Mouse (Mus musculus): ENCODE measurements at regions not wholly inside any gene's neighbourhood (a gene's known extent, or its start where the extent isn't known, plus 50 kb on each side); places are given as distances from the start of the nearest gene placed in this dataset.

GRCm38 (mm10) chr9:115681841-115682240 lies 227.4 kb upstream of the Gadl1 start:
- WGBS, result 80% methylated on average over 9 of the region's 9 CpGs
- H3K27me3 ChIP-seq (ENCODE audit: control insufficient read depth, insufficient read depth, low read length), result no peaks in the 10 kb centered on the region
- TF ChIP-seq CTCF (IDR thresholded peaks at IDR 0.05; ENCODE audit: low read depth, low read length) (no peak), POLR2A (IDR thresholded peaks at IDR 0.05; ENCODE audit: extremely low read depth, insufficient read depth, low read length) (no peak)

GRCm38 (mm10) chr9:115683951-115684350 lies 225.3 kb upstream of the Gadl1 start:
- DNase-seq (ENCODE audit: extremely low read depth, low read depth, low spot score), result no peak
- no peaks in the 10 kb centered on the region for H3K4me1 ChIP-seq (ENCODE audit: control insufficient read depth, insufficient read depth, low read length)
- no peak overlapping the region for H3K4me3 ChIP-seq (ENCODE audit: insufficient read depth, low read depth, low read length)
- H3K9ac ChIP-seq (ENCODE audit: low read depth, low read length), result no peak overlapping the region
- H3K27me3 ChIP-seq (ENCODE audit: control insufficient read depth, insufficient read depth, low read length), result no peaks in the 10 kb centered on the region
- H3K27ac ChIP-seq (replicated peaks; ENCODE audit: insufficient read depth, low read depth, low read length), result no peak overlapping the region
- H3K79me2 ChIP-seq (ENCODE audit: control insufficient read depth, insufficient read depth, low read length), result no peaks in the 10 kb centered on the region
- H3K36me3 ChIP-seq (ENCODE audit: control insufficient read depth, insufficient read depth, low read length), result no peaks in the 10 kb centered on the region
- no peak for TF ChIP-seq POLR2A (IDR thresholded peaks at IDR 0.05; ENCODE audit: extremely low read depth, insufficient read depth, low read length)
- no peak for TF ChIP-seq CTCF (IDR thresholded peaks at IDR 0.05; ENCODE audit: low read depth, low read length)

More at GRCm38 (mm10) chr9:115681841-115682240, 227.4 kb upstream of the Gadl1 start:
- Histone ChIP-seq H3K4me3 (ENCODE audit: insufficient read depth, low read depth, low read length) (no peak overlapping the region), H3K79me2 (ENCODE audit: control insufficient read depth, insufficient read depth, low read length) (no peaks in the 10 kb centered on the region), H3K9ac (ENCODE audit: low read depth, low read length) (no peak overlapping the region), H3K27ac (replicated peaks; ENCODE audit: insufficient read depth, low read depth, low read length) (no peak overlapping the region), H3K36me3 (ENCODE audit: control insufficient read depth, insufficient read depth, low read length) (no peaks in the 10 kb centered on the region), H3K4me1 (ENCODE audit: control insufficient read depth, insufficient read depth, low read length) (no peaks in the 10 kb centered on the region)
- DNase-seq (ENCODE audit: extremely low read depth, low read depth, low spot score), result no peak

GRCm38 (mm10) chr9:115686605-115687004 lies 222.7 kb upstream of the Gadl1 start:
- no peak overlapping the region for H3K27ac ChIP-seq (replicated peaks; ENCODE audit: insufficient read depth, low read depth, low read length)
- H3K4me3 ChIP-seq (ENCODE audit: insufficient read depth, low read depth, low read length), result no peak overlapping the region
- no peaks in the 10 kb centered on the region for H3K36me3 ChIP-seq (ENCODE audit: control insufficient read depth, insufficient read depth, low read length)
- TF ChIP-seq POLR2A (IDR thresholded peaks at IDR 0.05; ENCODE audit: extremely low read depth, insufficient read depth, low read length) (no peak), CTCF (IDR thresholded peaks at IDR 0.05; ENCODE audit: low read depth, low read length) (no peak)
- WGBS, result 57% methylated on average over 5 of the region's 5 CpGs
- H3K9ac ChIP-seq (ENCODE audit: low read depth, low read length), result no peak overlapping the region
- DNase-seq (ENCODE audit: extremely low read depth, low read depth, low spot score), result peak; percentile 33
- H3K4me1 ChIP-seq (ENCODE audit: control insufficient read depth, insufficient read depth, low read length), result no peaks in the 10 kb centered on the region
- no peaks in the 10 kb centered on the region for H3K79me2 ChIP-seq (ENCODE audit: control insufficient read depth, insufficient read depth, low read length)
- H3K27me3 ChIP-seq (ENCODE audit: control insufficient read depth, insufficient read depth, low read length), result no peaks in the 10 kb centered on the region

GRCm38 (mm10) chr9:115692837-115693236 lies 216.4 kb upstream of the Gadl1 start:
- Histone ChIP-seq H3K36me3 (ENCODE audit: control insufficient read depth, insufficient read depth, low read length) (no peaks in the 10 kb centered on the region), H3K4me1 (ENCODE audit: control insufficient read depth, insufficient read depth, low read length) (no peaks in the 10 kb centered on the region), H3K27me3 (ENCODE audit: control insufficient read depth, insufficient read depth, low read length) (no peaks in the 10 kb centered on the region), H3K27ac (replicated peaks; ENCODE audit: insufficient read depth, low read depth, low read length) (no peak overlapping the region), H3K4me3 (ENCODE audit: insufficient read depth, low read depth, low read length) (no peak overlapping the region), H3K79me2 (ENCODE audit: control insufficient read depth, insufficient read depth, low read length) (no peaks in the 10 kb centered on the region), H3K9ac (ENCODE audit: low read depth, low read length) (no peak overlapping the region)
- no peak for DNase-seq (ENCODE audit: extremely low read depth, low read depth, low spot score)
- 46% methylated on average over 2 of the region's 2 CpGs for WGBS
- TF ChIP-seq CTCF (IDR thresholded peaks at IDR 0.05; ENCODE audit: low read depth, low read length) (no peak), POLR2A (IDR thresholded peaks at IDR 0.05; ENCODE audit: extremely low read depth, insufficient read depth, low read length) (no peak)

- 90% methylated on average over 7 of the region's 7 CpGs for WGBS
- Histone ChIP-seq H3K79me2 (ENCODE audit: control insufficient read depth, insufficient read depth, low read length) (no peaks in the 10 kb centered on the region), H3K9ac (ENCODE audit: low read depth, low read length) (no peak overlapping the region), H3K36me3 (ENCODE audit: control insufficient read depth, insufficient read depth, low read length) (no peaks in the 10 kb centered on the region), H3K27ac (replicated peaks; ENCODE audit: insufficient read depth, low read depth, low read length) (no peak overlapping the region), H3K4me3 (ENCODE audit: insufficient read depth, low read depth, low read length) (no peak overlapping the region), H3K4me1 (ENCODE audit: control insufficient read depth, insufficient read depth, low read length) (0 out of 2 replicates have a peak, but pooled peaks cover 2% of the 10 kb centered on the region), H3K27me3 (ENCODE audit: control insufficient read depth, insufficient read depth, low read length) (no peaks in the 10 kb centered on the region)
- no peak for DNase-seq (ENCODE audit: extremely low read depth, low read depth, low spot score)
- no peak for TF ChIP-seq POLR2A (IDR thresholded peaks at IDR 0.05; ENCODE audit: extremely low read depth, insufficient read depth, low read length)
- TF ChIP-seq CTCF (IDR thresholded peaks at IDR 0.05; ENCODE audit: low read depth, low read length), result no peak
Measured at GRCm38 (mm10) chr9:115703791-115704190, 205.5 kb upstream of the Gadl1 start.

- WGBS, result 29% methylated on average over 9 of the region's 9 CpGs
- Histone ChIP-seq H3K27ac (replicated peaks; ENCODE audit: insufficient read depth, low read depth, low read length) (no peak overlapping the region), H3K79me2 (ENCODE audit: control insufficient read depth, insufficient read depth, low read length) (no peaks in the 10 kb centered on the region), H3K36me3 (ENCODE audit: control insufficient read depth, insufficient read depth, low read length) (no peaks in the 10 kb centered on the region), H3K27me3 (ENCODE audit: control insufficient read depth, insufficient read depth, low read length) (no peaks in the 10 kb centered on the region), H3K9ac (ENCODE audit: low read depth, low read length) (no peak overlapping the region), H3K4me3 (ENCODE audit: insufficient read depth, low read depth, low read length) (no peak overlapping the region), H3K4me1 (ENCODE audit: control insufficient read depth, insufficient read depth, low read length) (0 out of 2 replicates have a peak, but pooled peaks cover 2% of the 10 kb centered on the region)
- TF ChIP-seq POLR2A (IDR thresholded peaks at IDR 0.05; ENCODE audit: extremely low read depth, insufficient read depth, low read length) (no peak), CTCF (IDR thresholded peaks at IDR 0.05; ENCODE audit: low read depth, low read length) (peak; percentile 92)
- DNase-seq (ENCODE audit: extremely low read depth, low read depth, low spot score), result peak; percentile 31
Measured at GRCm38 (mm10) chr9:115704249-115704648, 205.0 kb upstream of the Gadl1 start.
